16 mouse cellular contexts compared by ENCODE assay signal in genomic region chr9:15978317-15978716, GRCm38 (mm10).
DNase-seq lines count a peak whose midpoint lies in the region; ATAC-seq and TF ChIP-seq lines count a peak whose summit lies in the region.
"Had no signal": no experiment of that assay in that cellular context is flagged by ENCODE, and none has a peak within 500 bp of the region (broad histone marks: within the 10 kb centered on the region; RNA-seq: fewer than 3 reads in every experiment).

No protein-coding gene starts in this region.

- no peaks in the 10 kb centered on the region for H3K36me3 ChIP-seq in hindbrain, postnatal 0 days (ENCODE audit: insufficient read depth, low read length)
- 0 out of 2 replicates have a peak, but pooled peaks cover 3% of the 10 kb centered on the region for H3K36me3 ChIP-seq in hindbrain, embryonic 12.5 days
- H3K36me3 ChIP-seq in testis, adult 2 months (ENCODE audit: control insufficient read depth, insufficient read depth, low read length) = no peaks in the 10 kb centered on the region
- H3K36me3 ChIP-seq: embryonic facial prominence, embryonic 13.5 days; forebrain, embryonic 12.5 days; heart, embryonic 12.5 days; intestine, embryonic 15.5 days had no signal

- peak overlapping the region; percentile 13; the same call in 1 of the 2 replicates for H3K4me2 ChIP-seq in hindbrain, postnatal 0 days (ENCODE audit: low read depth, low read length)
- H3K4me2 ChIP-seq in hindbrain, embryonic 12.5 days (replicated peaks) = no peak overlapping the region
- H3K4me2 ChIP-seq: embryonic facial prominence, embryonic 13.5 days; forebrain, embryonic 12.5 days; heart, embryonic 12.5 days; intestine, embryonic 15.5 days had no signal

- no peaks in the 10 kb centered on the region for H3K27me3 ChIP-seq in cerebellum, adult 2 months (ENCODE audit: control insufficient read depth, insufficient read depth, low read length)
- H3K27me3 ChIP-seq in hindbrain, postnatal 0 days (ENCODE audit: insufficient read depth, low read length) = no peaks in the 10 kb centered on the region
- H3K27me3 ChIP-seq in hindbrain, embryonic 12.5 days = no peaks in the 10 kb centered on the region
- H3K27me3 ChIP-seq in testis, adult 2 months (ENCODE audit: control insufficient read depth, insufficient read depth, low read length) = no peaks in the 10 kb centered on the region
- H3K27me3 ChIP-seq: embryonic facial prominence, embryonic 13.5 days; forebrain, embryonic 12.5 days; heart, embryonic 12.5 days; intestine, embryonic 15.5 days had no signal

- DNase-seq in cerebellum, postnatal 25 days = peak; percentile 22 to 23
- no peak for DNase-seq in cerebellum, adult 2 months
- peak; percentile 30 for DNase-seq in hindbrain, postnatal 0 days (ENCODE audit: low spot score)
- DNase-seq in testis, postnatal 10 days (ENCODE audit: low spot score) = no peak
- DNase-seq in gastrocnemius, adult 8-10 months (ENCODE audit: low spot score in 2 of 2) = no peak
- DNase-seq: adrenal gland, adult 2 months; adrenal gland, postnatal 25 days; cerebellum, adult 11-12 months; gastrocnemius, postnatal 14 days; kidney, adult 2 months had no signal

- TF ChIP-seq CTCF in cerebellum, adult 2 months (IDR thresholded peaks at IDR 0.05; ENCODE audit: borderline replicate concordance, insufficient read depth, low read depth, low read length) = no peak
- no peak for TF ChIP-seq CTCF in hindbrain, postnatal 0 days (IDR thresholded peaks at IDR 0.05; ENCODE audit: low read depth)
- no peak for TF ChIP-seq CTCF in testis, adult 2 months (IDR thresholded peaks at IDR 0.05; ENCODE audit: control insufficient read depth, insufficient read depth, insufficient replicate concordance, low read depth, low read length)

- no peak overlapping the region for H3K27ac ChIP-seq in cerebellum, adult 2 months (ENCODE audit: insufficient read depth, low read length)
- no peak overlapping the region for H3K27ac ChIP-seq in hindbrain, postnatal 0 days
- no peak overlapping the region for H3K27ac ChIP-seq in hindbrain, embryonic 12.5 days
- H3K27ac ChIP-seq in testis, adult 2 months (ENCODE audit: control insufficient read depth, insufficient read depth, low read depth, low read length) = no peak overlapping the region
- H3K27ac ChIP-seq: embryonic facial prominence, embryonic 13.5 days; intestine, embryonic 15.5 days had no signal

- no peak overlapping the region for H3K4me3 ChIP-seq in cerebellum, adult 2 months (replicated peaks; ENCODE audit: insufficient read depth, low read depth, low read length)
- H3K4me3 ChIP-seq in hindbrain, postnatal 0 days (ENCODE audit: low read length) = no peak overlapping the region
- H3K4me3 ChIP-seq in hindbrain, embryonic 12.5 days = no peak overlapping the region
- H3K4me3 ChIP-seq in testis, adult 2 months (ENCODE audit: control insufficient read depth, low read depth, low read length) = peak overlapping the region; percentile 2; the same call in 1 of the 2 replicates
- H3K4me3 ChIP-seq: embryonic facial prominence, embryonic 13.5 days; forebrain, embryonic 12.5 days; heart, embryonic 12.5 days; intestine, embryonic 15.5 days had no signal

- no peaks in the 10 kb centered on the region for H3K9me3 ChIP-seq in hindbrain, postnatal 0 days (ENCODE audit: low read length)
- H3K9me3 ChIP-seq in hindbrain, embryonic 12.5 days (replicated peaks) = no peaks in the 10 kb centered on the region
- H3K9me3 ChIP-seq: embryonic facial prominence, embryonic 13.5 days; forebrain, embryonic 12.5 days; heart, embryonic 12.5 days; intestine, embryonic 15.5 days had no signal

- WGBS in cerebellum, adult 2 months = 23% methylated on average over 14 of the region's 14 CpGs
- WGBS in hindbrain, postnatal 0 days = 57% methylated on average over 14 of the region's 14 CpGs
- WGBS in hindbrain, embryonic 12.5 days = 84% methylated on average over 14 of the region's 14 CpGs

- TF ChIP-seq POLR2A in cerebellum, adult 2 months (IDR thresholded peaks at IDR 0.05; ENCODE audit: borderline replicate concordance, insufficient read depth, low read length) = no peak
- no peak for TF ChIP-seq POLR2A in testis, adult 2 months (IDR thresholded peaks at IDR 0.05; ENCODE audit: control insufficient read depth, low read depth, low read length)

- peak; percentile 75 for ATAC-seq in hindbrain, postnatal 0 days
- ATAC-seq in hindbrain, embryonic 12.5 days (ENCODE audit: low FRiP score) = no peak
- ATAC-seq: intestine, embryonic 15.5 days had no signal

- H3K9ac ChIP-seq in hindbrain, postnatal 0 days (replicated peaks; ENCODE audit: low read length) = no peak overlapping the region
- H3K9ac ChIP-seq in hindbrain, embryonic 12.5 days = no peak overlapping the region
- H3K9ac ChIP-seq: embryonic facial prominence, embryonic 13.5 days; forebrain, embryonic 12.5 days; heart, embryonic 12.5 days; intestine, embryonic 15.5 days had no signal

- H3K4me1 ChIP-seq in cerebellum, adult 2 months (ENCODE audit: control insufficient read depth, insufficient read depth, low read length) = peaks cover 3% of the 10 kb centered on the region; the same call in 1 of the 2 replicates
- no peaks in the 10 kb centered on the region for H3K4me1 ChIP-seq in hindbrain, postnatal 0 days (ENCODE audit: insufficient read depth, low read length)
- peaks cover 11% of the 10 kb centered on the region for H3K4me1 ChIP-seq in hindbrain, embryonic 12.5 days
- peaks cover 5% of the 10 kb centered on the region for H3K4me1 ChIP-seq in testis, adult 2 months (ENCODE audit: control insufficient read depth, insufficient read depth, low read length)
- H3K4me1 ChIP-seq: intestine, embryonic 15.5 days had no signal

Comparison
In these comparisons a context has a peak if more than half of its experiments do, and no peak if none do; other contexts are left out.
1. DNase-seq: peak in cerebellum, postnatal 25 days (2 of 2) and hindbrain, postnatal 0 days (single experiment); none in cerebellum, adult 2 months (0 of 2), testis, postnatal 10 days (single experiment) and gastrocnemius, adult 8-10 months (0 of 2).